Mouse (Mus musculus) left cerebral cortex, adult 2 months (tissue): Measurements from ENCODE around the gene Rbms1. TPM values are rescaled to one million over a fixed set of nuclear protein-coding genes. Genes with fewer than 3 reads are reported as not detected.
"Not testable (repeated sequence)": the region's sequence is repeated elsewhere in the genome, so short reads cannot be mapped to it uniquely, and the experiment has no call there.

ENCODE experiments used
- DNase-seq, 2 experiments: peaks; one replicate each; pipeline ENCODE4 v3.0.0; 2021 to 2022; ENCODE audit warnings: low spot score in 2 of 2, mixed read lengths in 1 of 2; ENCODE audit errors: extremely low spot score in 1 of 2
- H3K27ac ChIP-seq: fragments of 200-600 bp; 2 replicates; pipeline ENCODE4 v1.8.1; 2022
- H3K4me3 ChIP-seq: fragments of 200-600 bp; 2 replicates; pipeline ENCODE4 v1.8.1; 2022
- CTCF ChIP-seq: fragments of 200-600 bp; IDR thresholded peaks from 2 replicates; pipeline ENCODE4 v1.8.1; 2022; ENCODE audit warnings: antibody characterized with exemption, mild to moderate bottlenecking, moderate library complexity
- intact Hi-C: fragments of 180-260 bp; cut with DNase I; formaldehyde crosslinking; loops from one replicate; pipeline ENCODE4 v1.15.1; 2025
- total RNA-seq, 2 experiments: library from RNA; stranded (reverse); gene quantifications; 2 replicates each; pipeline ENCODE4 v1.2.3; 2021

Rbms1 gene
- total RNA-seq, 2 experiments from 2014 or later, result 19.4 to 20.2 TPM

DNA sequence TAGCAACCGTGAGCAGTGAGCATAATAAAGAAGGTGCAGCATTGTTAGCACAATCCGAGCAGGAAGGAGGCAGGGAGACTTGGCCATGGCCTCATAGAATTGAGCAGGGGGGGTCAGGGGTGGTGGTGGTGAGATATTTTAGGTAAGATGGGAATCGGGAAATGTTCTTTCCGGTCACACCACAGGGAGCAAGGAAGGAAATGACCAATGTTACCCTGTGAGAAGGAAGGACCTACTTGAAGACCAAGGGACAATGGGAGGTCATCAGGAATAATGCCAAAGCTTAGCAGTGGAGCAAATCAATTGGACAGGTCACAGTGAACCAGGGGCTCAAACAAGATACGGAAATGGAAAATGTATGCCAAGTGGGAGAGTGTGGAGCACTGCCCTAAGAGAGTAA lies 124.1 kb downstream of the Rbms1 start:
- TF ChIP-seq CTCF, result no peak
- no peak for DNase-seq
- intact Hi-C loops, result no loop called here
- Histone ChIP-seq H3K4me3 (no peak overlapping the region), H3K27ac (no peak overlapping the region)

DNA sequence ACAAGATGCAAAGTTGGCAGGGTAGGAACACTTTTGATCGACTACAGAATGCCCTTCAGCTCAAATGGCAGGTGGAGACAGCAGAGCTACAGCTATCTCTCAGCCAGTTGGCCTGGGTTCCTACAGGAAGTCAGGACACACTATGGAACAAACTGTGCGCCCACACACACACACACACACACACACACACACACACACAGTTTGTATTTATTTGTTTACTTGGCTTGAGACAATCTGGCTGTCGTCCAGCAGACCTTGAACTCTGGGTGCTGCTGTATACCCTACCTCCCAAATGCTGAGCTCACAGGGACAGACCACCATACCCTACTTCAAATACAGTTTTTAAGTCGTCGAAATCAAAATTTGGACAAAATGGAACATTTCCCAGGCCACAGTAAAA lies 125.4 kb downstream of the Rbms1 start:
- TF ChIP-seq CTCF, result no peak
- intact Hi-C loops, result no loop called here

DNA sequence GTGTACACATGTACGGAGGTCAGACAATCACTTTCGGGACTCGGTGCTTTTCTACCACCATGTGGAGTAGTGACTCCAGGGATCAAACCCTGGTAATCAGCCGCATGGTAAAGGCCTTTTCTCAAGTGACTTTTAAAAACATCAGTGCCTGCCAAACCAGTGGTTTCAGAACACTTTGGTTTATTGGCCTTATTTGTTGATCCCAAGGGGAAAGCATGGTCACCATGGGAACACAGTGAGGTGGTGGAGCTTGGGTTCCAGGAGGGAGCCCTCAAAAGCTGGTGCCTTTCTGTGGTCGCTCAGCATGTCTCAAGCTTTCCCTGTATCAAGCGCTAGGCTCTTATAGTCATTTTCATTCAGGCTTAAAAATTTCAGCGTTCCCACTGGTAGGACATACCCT lies 126.8 kb downstream of the Rbms1 start:
- intact Hi-C loops, result no loop called here
- no peak for DNase-seq
- H3K27ac ChIP-seq, result no peak overlapping the region
- no peak overlapping the region for H3K4me3 ChIP-seq
- no peak for TF ChIP-seq CTCF

More for the DNA sequence above, 125.4 kb downstream of the Rbms1 start:
- Histone ChIP-seq H3K27ac (no peak overlapping the region), H3K4me3 (no peak overlapping the region)
- no peak for DNase-seq

DNA sequence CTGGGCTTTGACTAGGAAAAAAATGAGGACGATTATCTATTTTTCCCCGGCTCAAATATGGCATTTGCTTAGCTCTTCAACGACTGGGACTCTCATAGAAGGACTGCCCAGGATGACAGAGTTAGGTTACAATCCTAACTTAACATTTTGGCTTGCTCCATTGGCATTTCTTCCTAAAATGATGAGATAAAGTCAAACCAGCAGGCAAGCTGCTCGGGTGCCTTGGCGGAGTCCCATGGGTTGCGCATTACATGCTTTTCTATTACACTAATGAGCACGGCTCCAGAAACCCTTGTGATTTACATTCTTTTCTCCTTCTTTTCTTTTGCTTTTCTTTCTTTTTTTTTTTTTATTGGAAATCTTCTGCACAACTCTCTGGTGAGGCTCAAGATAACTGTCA lies 128.7 kb downstream of the Rbms1 start:
- intact Hi-C loops, result no loop called here
- Histone ChIP-seq H3K4me3 (no peak overlapping the region), H3K27ac (no peak overlapping the region)
- no peak for DNase-seq
- no peak for TF ChIP-seq CTCF

DNA sequence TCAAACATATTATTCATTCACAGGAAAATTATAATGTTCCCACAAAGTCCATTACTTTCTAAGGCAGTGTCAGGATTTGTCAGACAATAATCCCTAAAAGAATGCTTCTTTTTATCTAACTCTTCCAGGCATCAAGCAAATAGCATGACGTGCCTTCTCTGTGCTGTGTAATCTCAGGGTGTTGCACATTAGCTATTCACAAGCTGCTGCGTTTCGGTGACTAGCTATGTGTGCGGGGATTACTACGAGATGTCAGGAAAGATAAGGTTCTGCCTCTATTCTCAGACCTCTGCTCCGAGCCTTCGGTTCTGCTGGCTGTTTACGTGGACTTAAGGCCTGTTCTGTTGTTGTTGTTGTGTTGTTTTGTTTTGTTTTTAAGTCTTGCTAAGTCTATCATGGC lies 130.7 kb downstream of the Rbms1 start:
- no peak for DNase-seq
- intact Hi-C loops, result no loop called here
- no peak for TF ChIP-seq CTCF
- Histone ChIP-seq H3K4me3 (no peak overlapping the region), H3K27ac (no peak overlapping the region)

DNA sequence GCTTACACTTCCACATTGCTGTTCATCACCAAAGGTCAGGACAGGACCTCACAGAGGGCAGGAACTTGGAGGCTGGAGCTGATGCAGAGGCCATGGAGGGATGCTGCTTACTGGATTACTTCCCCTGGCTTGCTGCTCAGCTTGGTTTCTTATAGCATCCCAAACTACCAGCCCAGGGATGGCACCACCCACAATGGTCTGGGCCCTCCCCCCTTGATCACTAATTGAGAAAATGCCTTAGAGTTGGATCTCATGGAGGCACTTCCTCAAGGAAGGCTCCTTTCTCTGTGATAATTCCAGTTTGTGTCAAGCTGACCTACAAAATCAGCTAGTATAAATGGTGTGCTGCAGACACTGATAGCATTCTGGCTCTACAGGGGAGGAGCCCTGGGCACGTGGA lies 132.5 kb downstream of the Rbms1 start:
- DNase-seq, intact Hi-C loops, H3K4me3 ChIP-seq, H3K27ac ChIP-seq: not testable (repeated sequence)

DNA sequence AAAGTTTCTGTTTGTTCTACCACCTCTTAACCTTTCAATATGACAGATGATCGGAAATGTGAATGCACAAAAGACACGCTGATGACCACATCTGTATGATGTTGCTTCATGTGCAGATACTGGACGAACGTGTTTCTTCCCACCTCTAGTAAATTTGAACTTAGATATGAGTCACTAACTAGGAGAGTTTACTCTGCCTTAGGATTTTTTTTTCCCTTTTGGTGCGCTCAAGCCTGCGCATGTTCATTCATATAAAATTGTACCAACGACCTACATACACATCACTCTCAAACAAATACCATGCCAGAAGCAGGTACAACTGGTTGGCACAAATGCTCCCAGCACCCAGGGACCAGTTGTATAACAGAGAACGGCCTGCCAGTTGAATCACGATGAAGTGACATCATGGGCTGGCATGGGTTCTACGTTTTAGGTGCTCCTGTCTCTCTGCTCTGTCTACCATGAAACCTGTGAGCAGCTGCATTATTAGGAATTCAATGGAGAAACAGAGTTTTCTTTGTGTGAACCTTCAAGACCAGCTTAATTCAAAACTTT lies 134.0 kb downstream of the Rbms1 start:
- DNase-seq, result no peak
- no peak for TF ChIP-seq CTCF
- Histone ChIP-seq H3K27ac (no peak overlapping the region), H3K4me3 (no peak overlapping the region)
- intact Hi-C loops, result no loop called here

DNA sequence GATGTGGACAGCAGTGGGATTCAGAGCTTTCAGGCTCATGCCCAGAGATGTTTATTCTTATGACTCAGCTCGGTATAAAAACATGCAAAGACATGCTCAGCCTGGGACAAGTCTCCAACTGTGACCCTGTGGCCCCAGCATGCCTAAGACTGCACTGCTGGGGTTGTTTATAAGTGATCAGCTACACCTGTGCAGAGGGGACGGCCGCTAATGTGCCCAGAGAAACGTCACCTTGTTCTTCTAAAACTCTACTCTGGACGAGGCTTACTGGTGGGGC lies 135.9 kb downstream of the Rbms1 start:
- DNase-seq, result no peak
- intact Hi-C loops, result no loop called here
- H3K27ac ChIP-seq, result no peak overlapping the region
- no peak overlapping the region for H3K4me3 ChIP-seq
- no peak for TF ChIP-seq CTCF

DNA sequence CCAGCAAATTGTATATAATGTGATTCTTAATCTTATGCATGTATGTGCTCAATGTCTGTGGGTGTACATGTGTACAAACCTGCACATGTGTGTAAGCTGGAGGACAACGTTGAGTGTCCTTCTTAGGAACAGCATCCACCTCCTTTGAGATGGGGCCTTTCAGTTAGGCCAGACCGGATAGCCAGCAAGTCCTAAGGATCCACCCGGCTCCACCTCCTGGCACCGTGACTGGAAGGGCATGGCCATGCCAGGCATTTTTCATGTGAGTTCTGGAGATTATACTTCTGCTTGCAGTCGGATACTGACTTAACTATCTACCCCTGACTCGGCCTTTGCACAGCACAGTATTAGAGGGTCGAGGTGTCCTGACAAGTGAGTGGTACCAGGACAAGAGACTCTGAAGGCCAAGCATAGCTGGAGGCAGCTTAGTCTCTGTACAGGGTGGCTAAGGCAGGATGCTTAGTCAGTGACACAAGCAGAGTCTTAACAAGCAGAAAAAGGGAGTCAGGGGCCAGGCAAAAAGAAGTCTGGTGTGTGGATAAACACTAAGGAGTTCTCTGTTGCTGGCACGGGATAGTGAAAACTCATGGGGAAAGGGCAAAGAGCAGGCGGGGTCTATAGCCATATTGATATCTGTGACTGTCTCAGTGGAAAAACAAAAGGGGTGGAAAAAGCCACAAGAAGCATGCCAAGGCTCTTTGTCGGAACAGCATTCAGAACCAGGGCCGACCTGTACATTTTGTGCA lies 136.4 kb downstream of the Rbms1 start:
- DNase-seq, result no peak
- no peak for TF ChIP-seq CTCF
- H3K27ac ChIP-seq, result no peak overlapping the region
- no peak overlapping the region for H3K4me3 ChIP-seq
- intact Hi-C loops, result no loop called here

DNA sequence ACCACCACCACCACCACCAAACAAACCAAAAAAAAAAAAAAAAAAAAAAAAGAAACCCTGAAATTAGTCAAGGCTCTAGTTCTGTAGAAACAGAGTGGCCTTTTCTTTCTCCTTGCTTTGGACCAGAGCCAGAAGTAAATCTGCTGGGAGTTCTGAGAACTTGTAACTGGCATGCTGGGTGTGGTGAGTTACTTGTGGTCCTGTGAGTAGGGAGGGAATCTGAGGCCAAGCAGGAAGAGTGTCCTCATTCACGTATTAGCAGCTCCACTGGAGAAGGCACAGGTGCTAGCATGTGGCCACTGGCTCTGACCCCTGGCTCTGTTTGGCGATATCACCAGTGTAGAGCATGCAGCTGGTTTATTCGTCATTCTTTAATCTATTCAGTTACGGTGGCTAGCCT lies 137.3 kb downstream of the Rbms1 start:
- Histone ChIP-seq H3K4me3 (no peak overlapping the region), H3K27ac (no peak overlapping the region)
- no peak for DNase-seq
- TF ChIP-seq CTCF, result no peak
- intact Hi-C loops, result no loop called here

DNA sequence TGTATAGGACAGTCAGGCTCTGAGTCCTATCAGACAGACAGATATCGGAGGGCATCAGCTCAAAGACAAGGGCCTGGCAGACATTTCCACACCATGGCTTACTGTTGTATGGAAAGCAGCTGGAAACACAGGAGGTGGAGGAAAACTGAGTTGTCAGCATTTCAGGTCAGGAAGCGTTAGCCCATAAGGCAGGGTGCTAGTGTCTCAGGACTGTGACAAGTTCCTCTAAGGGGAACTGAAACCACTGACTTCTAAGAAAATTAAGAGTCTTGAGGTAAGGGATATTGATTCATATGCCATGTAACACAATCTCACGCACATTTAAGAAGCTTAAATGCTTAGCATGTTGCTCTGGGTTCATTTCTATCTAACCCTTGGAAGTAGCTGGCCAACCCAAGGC lies 141.4 kb downstream of the Rbms1 start:
- H3K27ac ChIP-seq, result no peak overlapping the region
- no peak for TF ChIP-seq CTCF

DNA sequence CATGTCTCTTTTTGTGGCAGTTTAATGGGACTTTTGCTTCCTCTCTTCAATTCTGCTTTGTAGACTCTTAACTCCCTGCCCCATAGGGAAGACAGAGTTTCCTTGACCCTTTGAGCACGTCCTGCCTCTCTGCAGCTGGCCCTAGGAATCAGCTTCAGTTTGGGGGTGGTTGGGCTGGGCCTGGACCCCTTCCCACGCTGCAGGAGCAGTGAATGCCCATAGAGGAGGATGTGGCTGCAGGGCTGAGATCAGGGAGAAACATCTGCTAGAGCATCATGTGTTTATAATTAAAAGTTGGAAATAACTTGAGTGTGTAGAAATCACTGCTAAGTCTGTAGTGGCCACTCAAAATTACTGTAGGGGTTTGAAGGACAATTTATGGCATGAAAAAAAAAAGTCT lies 144.4 kb downstream of the Rbms1 start:
- H3K4me3 ChIP-seq, result no peak overlapping the region
- DNase-seq, result no peak
- intact Hi-C loops, result no loop called here
- no peak for TF ChIP-seq CTCF
- H3K27ac ChIP-seq, result no peak overlapping the region

More for the DNA sequence above, 141.4 kb downstream of the Rbms1 start:
- intact Hi-C loops, result no loop called here
- DNase-seq, result no peak
- H3K4me3 ChIP-seq, result no peak overlapping the region

DNA sequence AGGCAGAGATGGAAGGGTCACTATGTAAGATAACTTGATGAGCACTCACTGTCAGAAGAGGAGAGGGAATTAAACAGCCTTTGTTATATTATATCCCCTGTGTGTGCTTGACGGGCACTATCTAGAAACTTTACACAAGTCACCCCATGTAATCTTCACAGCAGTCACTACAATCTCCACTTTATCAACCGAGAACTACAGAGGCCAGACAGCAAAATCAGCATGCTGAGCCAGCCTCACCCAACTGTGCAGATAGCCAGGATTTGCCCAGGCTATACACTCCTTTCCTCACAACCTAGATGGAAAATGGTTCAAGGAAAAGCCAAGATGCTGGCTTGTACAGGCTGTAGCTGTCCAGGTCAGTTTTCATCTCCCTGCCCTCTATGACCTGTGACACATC lies 146.7 kb downstream of the Rbms1 start:
- no peak for DNase-seq
- no peak for TF ChIP-seq CTCF
- no peak overlapping the region for H3K27ac ChIP-seq
- intact Hi-C loops, result no loop called here
- H3K4me3 ChIP-seq, result no peak overlapping the region
